Mouse (Mus musculus) embryo, embryonic 10.5 days (tissue): ENCODE measurements around the gene Ptprr.

Experiments used
- DNase-seq: peaks from one replicate; pipeline ENCODE4 v3.0.0-alpha.2; 2015; ENCODE audit warnings: low spot score

Gene Ptprr

GRCm38 (mm10) chr10:116017845-116018479 lies at the start of gene Ptprr:
TSS of gene Ptprr (plus strand) at chr10:116018213.
- DNase-seq: peak; percentile 93

GRCm38 (mm10) chr10:115976345-115976744 lies 41.7 kb upstream of the Ptprr start:
- DNase-seq: no peak

GRCm38 (mm10) chr10:115978992-115979391 lies 39.0 kb upstream of the Ptprr start:
- no peak for DNase-seq

GRCm38 (mm10) chr10:115980018-115980417 lies 38.0 kb upstream of the Ptprr start:
- DNase-seq: no peak

GRCm38 (mm10) chr10:115984308-115984707 lies 33.7 kb upstream of the Ptprr start:
- DNase-seq: no peak

GRCm38 (mm10) chr10:116001838-116002237 lies 16.2 kb upstream of the Ptprr start:
- DNase-seq: no peak

GRCm38 (mm10) chr10:116006675-116007074 lies 11.3 kb upstream of the Ptprr start:
- DNase-seq: no peak

- DNase-seq: peak; percentile 24
These were observed 473 bp downstream of the Ptprr start for GRCm38 (mm10) chr10:116018480-116018891.

GRCm38 (mm10) chr10:116019086-116019860 lies 1.3 kb downstream of the Ptprr start:
- peak; percentile 81 for DNase-seq

GRCm38 (mm10) chr10:116021081-116021480 lies 3.1 kb downstream of the Ptprr start:
- no peak for DNase-seq

GRCm38 (mm10) chr10:116038150-116038549 lies 20.1 kb downstream of the Ptprr start:
- DNase-seq: no peak

- DNase-seq: no peak
These were observed 57.9 kb downstream of the Ptprr start for GRCm38 (mm10) chr10:116075954-116076353.

- no peak for DNase-seq
These were observed 60.6 kb downstream of the Ptprr start for GRCm38 (mm10) chr10:116078636-116079035.

- DNase-seq: no peak
These were observed 61.4 kb downstream of the Ptprr start for GRCm38 (mm10) chr10:116079396-116079795.

GRCm38 (mm10) chr10:116080841-116081240 lies 62.8 kb downstream of the Ptprr start:
- DNase-seq: no peak

- DNase-seq: peak; percentile 46
These were observed 66.0 kb downstream of the Ptprr start for GRCm38 (mm10) chr10:116083965-116084364.

- no peak for DNase-seq
These were observed 78.5 kb downstream of the Ptprr start for GRCm38 (mm10) chr10:116096466-116096865.

GRCm38 (mm10) chr10:116098470-116098869 lies 80.5 kb downstream of the Ptprr start:
- DNase-seq: no peak

- peak; percentile 7 for DNase-seq
These were observed 90.2 kb downstream of the Ptprr start for GRCm38 (mm10) chr10:116108176-116108575.

- no peak for DNase-seq
These were observed 90.7 kb downstream of the Ptprr start for GRCm38 (mm10) chr10:116108730-116109129.

- no peak for DNase-seq
These were observed 94.9 kb downstream of the Ptprr start for GRCm38 (mm10) chr10:116112868-116113267.

GRCm38 (mm10) chr10:116113867-116114474 lies 96.0 kb downstream of the Ptprr start, which contains the start of gene 4933416C03Rik:
TSS of gene 4933416C03Rik (minus strand) at chr10:116113917.
- DNase-seq: no peak
